Mouse (Mus musculus) lung, postnatal 25 days (tissue): ENCODE results near the gene Apom.

ENCODE experiments used
- DNase-seq: peaks from one replicate; pipeline ENCODE4 v3.0.0; 2022; ENCODE audit warnings: low spot score

Apom gene

GRCm38 (mm10) chr17:35158850-35159593 is 27.2 kb upstream of the Apom start:
- no peak for DNase-seq

GRCm38 (mm10) chr17:35157661-35158175 is 25.9 kb upstream of the Apom start:
- no peak for DNase-seq

GRCm38 (mm10) chr17:35157254-35157653 is 25.4 kb upstream of the Apom start:
- no peak for DNase-seq

GRCm38 (mm10) chr17:35156461-35157200 is 24.8 kb upstream of the Apom start:
- DNase-seq: no peak

- DNase-seq: no peak
Measured at GRCm38 (mm10) chr17:35155451-35155850, 23.6 kb upstream of the Apom start.

- no peak for DNase-seq
Measured at GRCm38 (mm10) chr17:35154616-35155015, 22.8 kb upstream of the Apom start.

- DNase-seq: no peak
Measured at GRCm38 (mm10) chr17:35153931-35154330, 22.1 kb upstream of the Apom start.

- DNase-seq: no peak
Measured at GRCm38 (mm10) chr17:35153077-35153476, 21.2 kb upstream of the Apom start.

GRCm38 (mm10) chr17:35152121-35152520 is 20.3 kb upstream of the Apom start:
- no peak for DNase-seq

- no peak for DNase-seq
Measured at GRCm38 (mm10) chr17:35147922-35148639, 16.2 kb upstream of the Apom start.

- no peak for DNase-seq
Measured at GRCm38 (mm10) chr17:35147348-35147747, 15.5 kb upstream of the Apom start.

- DNase-seq: no peak
Measured at GRCm38 (mm10) chr17:35146139-35146538, 14.3 kb upstream of the Apom start.

- no peak for DNase-seq
Measured at GRCm38 (mm10) chr17:35141971-35142370, 10.1 kb upstream of the Apom start.

GRCm38 (mm10) chr17:35140490-35140996 is 8.7 kb upstream of the Apom start:
- no peak for DNase-seq

- DNase-seq: no peak
Measured at GRCm38 (mm10) chr17:35139269-35139668, 7.4 kb upstream of the Apom start.

GRCm38 (mm10) chr17:35135591-35136320 is 3.9 kb upstream of the Apom start:
- DNase-seq: peak; percentile 53

- DNase-seq: peak; percentile 92
Measured at GRCm38 (mm10) chr17:35134801-35135590, 3.1 kb upstream of the Apom start, which contains the start of gene Bag6. Bag6 (plus strand) TSS chr17:35135178.

- DNase-seq: no peak
Measured at GRCm38 (mm10) chr17:35133517-35133916, 1.7 kb upstream of the Apom start.

- no peak for DNase-seq
Measured at GRCm38 (mm10) chr17:35132174-35132560, 317 bp upstream of the Apom start.

- no peak for DNase-seq
Measured at GRCm38 (mm10) chr17:35131038-35131437, 812 bp downstream of the Apom start.

GRCm38 (mm10) chr17:35128996-35129395 is 2.9 kb downstream of the Apom start:
- DNase-seq: no peak
